Mouse (Mus musculus): ENCODE results near the gene Ccdc125. TPM values are rescaled to one million over a fixed set of nuclear protein-coding genes. Genes with fewer than 3 reads are reported as not detected.
"Not testable (repeated sequence)": the region's sequence is repeated elsewhere in the genome, so short reads cannot be mapped to it uniquely, and the experiment has no call there.

Gene Ccdc125
- polyA plus RNA-seq, 1 experiment from 2014 or later = 2.7 TPM

DNA sequence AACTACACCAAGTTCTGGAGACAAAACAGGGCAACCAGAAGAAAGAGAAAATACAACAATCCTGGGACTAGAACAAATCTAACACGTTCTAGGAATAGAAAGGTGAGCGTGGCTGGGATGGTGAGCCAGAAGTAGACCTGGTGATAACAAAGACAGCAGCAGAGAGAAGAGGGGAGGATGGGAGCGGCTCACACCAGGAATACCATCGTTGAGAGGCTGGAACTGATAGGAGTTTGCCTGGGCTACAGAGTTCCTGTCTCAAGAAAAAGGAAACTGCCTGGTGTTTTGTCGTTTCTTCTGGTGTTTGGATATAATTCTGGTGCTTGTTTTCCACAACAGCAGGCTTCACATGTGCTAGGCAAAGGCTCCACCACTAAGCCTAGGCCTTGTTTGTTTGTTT, 58.6 kb downstream of the Ccdc125 start:
- DNase-seq (ENCODE audit: low spot score) = no peak
- Histone ChIP-seq H3K36me3 (peaks cover 53% of the 10 kb centered on the region), H3K9me3 (replicated peaks) (no peaks in the 10 kb centered on the region), H3K4me3 (no peak overlapping the region), H3K4me1 (peaks cover 16% of the 10 kb centered on the region), H3K27ac (replicated peaks) (no peak overlapping the region), H3K27me3 (ENCODE audit: low read depth, poor library complexity, severe bottlenecking) (no peaks in the 10 kb centered on the region)
- 91% methylated on average over 5 of the region's 5 CpGs for WGBS

DNA sequence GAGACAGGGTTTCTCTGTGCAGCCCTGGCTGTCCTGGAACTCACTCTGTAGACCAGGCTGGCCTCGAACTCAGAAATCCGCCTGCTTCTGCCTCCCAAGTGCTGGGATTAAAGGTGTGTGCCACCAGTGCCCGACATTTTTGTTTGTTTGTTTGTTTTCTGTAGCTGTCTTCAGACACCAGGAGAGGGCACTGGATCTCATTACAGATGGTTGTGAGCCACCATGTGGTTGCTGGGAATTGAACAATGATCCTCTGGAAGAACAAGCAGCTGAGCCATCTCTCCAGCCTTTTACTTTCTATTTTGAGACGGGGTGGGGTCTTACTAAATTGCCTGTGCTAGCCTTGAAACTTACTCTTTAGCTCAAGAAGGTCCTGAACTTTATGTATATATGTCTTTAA, 59.0 kb downstream of the Ccdc125 start:
- H3K27me3 ChIP-seq (ENCODE audit: low read depth, poor library complexity, severe bottlenecking); H3K27ac ChIP-seq (replicated peaks); H3K4me3 ChIP-seq; H3K9me3 ChIP-seq (replicated peaks); DNase-seq (ENCODE audit: low spot score): not testable (repeated sequence)
- Histone ChIP-seq H3K36me3 (peaks cover 51% of the 10 kb centered on the region), H3K4me1 (peaks cover 16% of the 10 kb centered on the region)
- WGBS = 93% methylated on average over 4 of the region's 4 CpGs

GRCm38 (mm10) chr13:100730153-100730860, 60.8 kb downstream of the Ccdc125 start:
- WGBS = 2% methylated on average over 30 of the region's 30 CpGs
- no peaks in the 10 kb centered on the region for H3K27me3 ChIP-seq (ENCODE audit: low read depth, poor library complexity, severe bottlenecking)
- no peaks in the 10 kb centered on the region for H3K9me3 ChIP-seq (replicated peaks)
- peak overlapping the region; percentile 93 for H3K4me3 ChIP-seq
- H3K4me1 ChIP-seq = peaks cover 16% of the 10 kb centered on the region
- DNase-seq (ENCODE audit: low spot score) = no peak
- H3K27ac ChIP-seq (replicated peaks) = peak overlapping the region; percentile 93
- H3K36me3 ChIP-seq = peaks cover 47% of the 10 kb centered on the region

DNA sequence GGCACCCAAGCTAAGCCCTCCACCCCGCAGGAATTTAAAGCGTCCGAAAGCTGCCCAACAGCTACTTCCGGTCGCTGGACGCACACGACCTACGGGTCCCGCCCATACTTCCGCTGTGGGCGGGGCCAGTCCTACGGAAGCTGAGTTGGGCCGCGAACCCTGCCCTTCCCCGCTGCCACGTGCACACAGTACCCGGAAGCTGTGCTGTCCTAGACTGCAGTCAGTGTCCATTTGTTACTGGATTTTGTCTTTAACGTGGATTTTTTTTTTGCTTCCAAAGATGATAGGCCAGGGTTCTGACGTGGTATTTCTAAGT, 61.3 kb downstream of the Ccdc125 start, which contains the start of gene Cdk7:
Gene Cdk7, minus strand, starts transcription at position 79 of the 316 bp plus-strand sequence.
- H3K4me3 ChIP-seq = peak within 1 kb of the TSS; percentile 93
- H3K27ac ChIP-seq (replicated peaks) = peak within 1 kb of the TSS; percentile 93
- peaks cover 16% of the 10 kb centered on the region for H3K4me1 ChIP-seq
- peaks cover 48% of the 10 kb centered on the region for H3K36me3 ChIP-seq
- peak; percentile 93 for DNase-seq (ENCODE audit: low spot score)
- no peaks in the 10 kb centered on the region for H3K9me3 ChIP-seq (replicated peaks)
- under 1% methylated on average over 19 of the region's 19 CpGs for WGBS
- H3K27me3 ChIP-seq (ENCODE audit: low read depth, poor library complexity, severe bottlenecking) = no peaks in the 10 kb centered on the region

- DNase-seq (ENCODE audit: low spot score); H3K9me3 ChIP-seq (replicated peaks); H3K27me3 ChIP-seq (ENCODE audit: low read depth, poor library complexity, severe bottlenecking): not testable (repeated sequence)
- Histone ChIP-seq H3K27ac (replicated peaks) (peak overlapping the region; percentile 93), H3K4me1 (peaks cover 16% of the 10 kb centered on the region), H3K36me3 (peaks cover 47% of the 10 kb centered on the region), H3K4me3 (peak overlapping the region; percentile 93)
- WGBS = 92% methylated on average over 6 of the region's 6 CpGs
These were observed 62.0 kb downstream of the Ccdc125 start for GRCm38 (mm10) chr13:100731462-100732046.

GRCm38 (mm10) chr13:100732756-100733155, 63.2 kb downstream of the Ccdc125 start:
- no peaks in the 10 kb centered on the region for H3K27me3 ChIP-seq (ENCODE audit: low read depth, poor library complexity, severe bottlenecking)
- H3K9me3 ChIP-seq (replicated peaks) = no peaks in the 10 kb centered on the region
- DNase-seq (ENCODE audit: low spot score) = no peak
- H3K36me3 ChIP-seq = peaks cover 43% of the 10 kb centered on the region
- H3K4me1 ChIP-seq = peaks cover 16% of the 10 kb centered on the region
- 90% methylated on average over 2 of the region's 2 CpGs for WGBS
- no peak overlapping the region for H3K4me3 ChIP-seq
- no peak overlapping the region for H3K27ac ChIP-seq (replicated peaks)

DNA sequence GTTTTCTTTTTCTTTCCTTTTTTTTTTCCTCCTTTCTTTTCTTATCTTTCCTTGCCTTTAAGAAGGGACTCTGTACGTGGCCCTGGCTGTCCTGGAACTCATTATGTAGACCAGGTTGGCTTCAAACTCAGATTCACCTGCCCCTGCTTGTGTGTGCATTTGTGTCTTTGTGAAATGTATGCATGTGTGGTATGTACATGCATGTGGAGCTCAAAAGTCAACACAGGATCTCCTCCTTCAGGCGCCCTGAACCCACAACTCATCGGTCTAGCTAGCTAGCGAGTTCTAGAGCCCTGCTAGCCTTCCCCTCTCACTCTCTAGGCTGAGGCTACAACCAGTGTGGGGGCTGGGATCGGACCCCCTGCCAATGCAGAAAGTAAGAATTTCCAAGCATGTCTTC, 73.3 kb downstream of the Ccdc125 start:
- Histone ChIP-seq H3K4me1 (peaks cover 12% of the 10 kb centered on the region), H3K4me3 (no peak overlapping the region), H3K36me3 (peaks cover 14% of the 10 kb centered on the region), H3K27me3 (ENCODE audit: low read depth, poor library complexity, severe bottlenecking) (no peaks in the 10 kb centered on the region), H3K27ac (replicated peaks) (no peak overlapping the region), H3K9me3 (replicated peaks) (no peaks in the 10 kb centered on the region)
- DNase-seq (ENCODE audit: low spot score) = no peak
- WGBS = 89% methylated on average over 5 of the region's 5 CpGs

GRCm38 (mm10) chr13:100743346-100744035, 74.0 kb downstream of the Ccdc125 start:
- Histone ChIP-seq H3K4me3 (peak overlapping the region; percentile 88), H3K27me3 (ENCODE audit: low read depth, poor library complexity, severe bottlenecking) (no peaks in the 10 kb centered on the region), H3K27ac (replicated peaks) (peak overlapping the region; percentile 97), H3K9me3 (replicated peaks) (no peaks in the 10 kb centered on the region), H3K36me3 (peaks cover 7% of the 10 kb centered on the region), H3K4me1 (peaks cover 12% of the 10 kb centered on the region)
- DNase-seq (ENCODE audit: low spot score) = no peak
- 69% methylated on average over 11 of the region's 11 CpGs for WGBS

DNA sequence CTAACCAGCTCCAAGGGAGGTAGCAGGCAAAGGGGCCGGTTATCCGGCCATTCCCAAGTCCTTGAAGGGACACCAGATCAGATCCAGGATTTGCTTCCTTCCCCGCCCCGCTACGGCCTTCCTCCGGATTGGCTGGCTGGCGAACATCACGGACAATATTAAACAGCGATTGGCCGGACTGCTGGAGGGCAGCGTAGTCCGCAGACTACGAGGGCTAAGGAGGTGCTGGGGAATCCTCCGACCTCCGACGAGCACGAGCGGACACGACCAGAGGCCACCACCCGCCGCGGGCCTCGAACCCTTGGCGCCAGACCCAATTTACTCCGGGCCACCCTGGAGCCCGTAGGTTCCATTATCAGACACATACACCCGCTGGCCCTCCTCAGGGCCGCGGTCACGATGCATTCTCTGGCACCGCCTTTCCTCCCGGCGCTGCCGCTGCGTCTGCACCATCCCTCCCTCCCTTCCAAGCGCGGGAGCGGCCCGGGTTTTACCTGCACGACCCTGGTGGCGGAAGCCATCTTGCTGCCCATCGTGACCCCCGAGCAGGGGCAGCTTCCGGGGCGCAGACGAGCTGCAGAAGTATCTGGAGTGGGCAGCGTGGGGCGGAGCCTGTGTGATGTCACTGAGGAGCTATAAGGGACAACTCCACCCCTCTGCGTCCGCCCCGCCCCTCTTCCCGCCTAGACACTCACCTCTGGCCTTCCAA, 74.7 kb downstream of the Ccdc125 start, which contains the start of gene Mrps36:
Gene Mrps36, minus strand, starts transcription at position 624 of the 709 bp plus-strand sequence.
- Histone ChIP-seq H3K9me3 (replicated peaks) (no peaks in the 10 kb centered on the region), H3K36me3 (peaks cover 4% of the 10 kb centered on the region; the same call in 1 of the 2 replicates), H3K27me3 (ENCODE audit: low read depth, poor library complexity, severe bottlenecking) (no peaks in the 10 kb centered on the region), H3K4me1 (peaks cover 12% of the 10 kb centered on the region), H3K4me3 (peak within 1 kb of the TSS; percentile 88), H3K27ac (replicated peaks) (peak within 1 kb of the TSS; percentile 97)
- WGBS = under 1% methylated on average over 52 of the region's 52 CpGs
- DNase-seq (ENCODE audit: low spot score) = peak; percentile 94

DNA sequence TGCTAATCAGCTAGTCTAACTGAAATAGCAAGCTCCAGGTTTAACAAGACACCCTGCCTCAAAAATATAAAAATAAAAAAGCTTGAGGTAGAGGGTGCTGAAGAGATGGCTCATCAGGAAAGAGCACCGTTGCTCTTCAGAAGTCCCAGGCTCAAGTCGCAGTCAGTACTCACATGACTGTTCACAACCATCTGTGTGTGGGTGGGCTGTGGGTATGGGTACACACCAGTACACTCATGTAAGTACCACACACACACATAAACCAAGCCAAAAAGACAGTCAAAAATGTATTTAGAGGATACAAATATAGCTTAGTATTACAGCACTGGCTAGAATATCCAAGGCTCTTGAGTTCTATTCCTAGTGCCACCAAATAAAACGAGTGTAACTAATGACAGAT, 76.6 kb downstream of the Ccdc125 start:
- H3K4me1 ChIP-seq = peaks cover 12% of the 10 kb centered on the region
- H3K9me3 ChIP-seq (replicated peaks) = no peaks in the 10 kb centered on the region
- no peak overlapping the region for H3K27ac ChIP-seq (replicated peaks)
- DNase-seq (ENCODE audit: low spot score) = no peak
- no peak overlapping the region for H3K4me3 ChIP-seq
- H3K36me3 ChIP-seq = no peaks in the 10 kb centered on the region
- WGBS = 92% methylated on average over 3 of the region's 3 CpGs
- no peaks in the 10 kb centered on the region for H3K27me3 ChIP-seq (ENCODE audit: low read depth, poor library complexity, severe bottlenecking)

All from midbrain, embryonic 10.5 days (tissue).